Mouse (Mus musculus): ENCODE measurements around the gene Htr2c.

Gene Htr2c

DNA sequence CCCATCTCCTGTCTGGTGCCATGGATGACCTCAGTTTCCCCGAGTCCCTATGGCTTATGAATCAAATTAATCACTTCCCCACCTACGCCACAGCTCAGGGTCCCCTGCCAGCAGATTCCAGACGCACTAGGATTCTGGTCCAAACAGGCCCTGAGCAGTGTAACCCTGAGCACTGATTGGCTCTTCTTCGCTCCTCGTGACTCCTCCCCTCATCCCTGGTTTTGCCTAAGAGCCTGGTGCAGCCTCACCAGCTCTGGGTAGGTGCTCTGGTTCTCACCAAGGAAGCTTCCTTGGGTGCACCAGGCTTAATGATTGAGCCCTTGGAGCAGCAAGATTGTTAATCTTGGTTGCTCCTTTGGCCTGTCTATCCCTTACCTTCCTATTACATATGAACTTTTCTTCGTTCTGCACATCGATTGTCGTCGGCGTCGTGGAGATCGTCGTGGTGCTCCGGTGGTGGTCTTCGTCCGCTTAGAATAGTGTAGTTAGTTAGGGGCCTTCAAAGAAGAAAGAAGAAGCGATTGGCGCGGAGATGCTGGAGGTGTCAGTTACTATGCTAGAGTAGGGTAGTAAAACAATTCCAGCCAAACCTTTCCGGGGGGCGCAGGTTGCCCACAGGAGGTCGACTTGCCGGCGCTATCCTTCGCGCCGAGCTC lies at the start of gene Htr2c:
Htr2c (plus strand) TSS at position 256 of the 656 bp plus-strand sequence.
- DNase-seq (ENCODE audit: low spot score), result no peak

DNA sequence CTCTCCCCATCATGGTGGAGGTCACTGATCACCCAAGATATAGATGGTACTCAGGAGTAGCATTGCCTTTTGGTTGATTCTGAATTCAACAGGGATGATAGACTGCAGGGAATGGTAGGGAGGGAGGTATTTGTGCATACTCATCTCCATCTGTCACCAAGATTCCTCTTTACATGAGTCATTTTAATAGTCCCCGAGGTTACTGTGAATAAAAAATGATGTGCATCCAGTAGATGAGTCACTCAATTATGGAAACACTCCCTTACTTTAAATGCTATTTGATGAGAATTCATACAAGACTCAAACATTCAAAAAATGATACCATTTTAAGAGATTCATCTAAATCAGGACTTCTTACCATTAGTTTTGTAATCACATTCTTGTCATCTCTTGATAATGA lies 34.1 kb upstream of the Htr2c start:
- DNase-seq (ENCODE audit: low spot score), result no peak

DNA sequence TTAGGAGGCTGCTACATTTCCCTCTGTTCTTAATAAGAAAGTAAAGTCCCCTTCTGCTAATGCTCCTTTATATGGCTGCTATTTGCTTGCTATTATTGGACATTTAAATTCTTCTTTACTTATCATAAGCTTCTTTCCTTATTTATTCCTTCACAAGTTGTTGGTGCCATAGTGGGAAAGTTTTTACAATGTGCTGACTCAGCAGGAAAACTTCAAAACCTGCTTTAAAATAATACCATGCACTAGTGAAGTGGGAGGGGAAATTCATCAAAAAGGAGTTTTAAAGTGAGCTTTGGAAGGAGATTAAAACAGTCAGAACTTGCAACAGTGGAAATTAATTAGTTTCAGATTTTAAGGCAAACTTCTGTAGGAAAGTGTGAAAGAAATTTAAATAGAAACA lies 26.0 kb upstream of the Htr2c start:
- no peak for DNase-seq (ENCODE audit: low spot score)

DNA sequence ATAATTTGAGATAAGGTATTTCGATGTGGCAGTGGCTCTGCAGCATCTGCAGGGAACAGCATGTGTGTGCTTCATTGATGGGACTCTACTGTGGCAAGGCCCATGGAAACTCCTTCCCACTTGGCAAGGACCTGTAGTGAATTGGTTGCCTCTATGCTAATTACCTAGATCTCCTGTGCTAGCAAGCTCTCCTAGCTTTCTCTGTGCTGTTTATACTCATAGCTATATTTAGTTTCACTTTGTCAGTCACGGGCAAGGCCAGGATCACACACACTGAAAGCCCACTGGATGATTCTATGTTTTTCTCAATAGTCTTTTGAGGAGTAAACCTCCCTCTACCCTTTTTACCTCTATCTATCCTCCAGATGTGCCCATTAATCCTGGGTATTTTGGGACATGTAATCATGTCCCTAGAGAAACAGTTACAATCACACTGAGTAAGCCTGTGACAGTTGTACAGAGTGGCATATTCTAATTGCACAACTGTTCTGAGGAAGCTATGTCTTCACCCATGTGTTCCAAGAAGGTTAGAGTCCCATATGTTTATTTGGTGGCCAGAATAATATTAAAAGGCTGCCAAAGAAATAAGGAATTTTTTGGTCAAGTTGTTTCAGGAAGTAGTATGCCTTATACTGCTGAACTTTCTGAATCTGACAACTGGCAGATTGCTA lies 16.0 kb upstream of the Htr2c start:
- DNase-seq (ENCODE audit: low spot score), result no peak

DNA sequence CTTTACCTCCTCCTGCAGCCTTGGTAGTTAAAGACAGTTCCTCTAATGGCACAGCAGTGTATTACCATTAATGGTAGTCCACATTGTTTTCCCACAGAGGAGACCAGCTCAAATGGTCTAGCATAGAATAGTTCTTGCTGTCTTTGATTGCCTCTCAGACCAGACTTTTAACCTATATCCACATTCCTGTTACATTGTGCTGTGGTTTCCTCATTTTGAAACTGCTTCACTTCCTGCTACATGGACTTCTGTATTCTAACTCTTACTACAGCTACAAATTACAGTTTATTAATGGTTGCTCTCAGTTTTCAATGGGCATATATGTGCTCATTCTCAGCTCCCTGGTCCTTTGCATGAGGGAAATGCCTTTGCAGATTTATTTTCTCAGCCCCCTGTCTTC lies 15.3 kb upstream of the Htr2c start:
- no peak for DNase-seq (ENCODE audit: low spot score)

DNA sequence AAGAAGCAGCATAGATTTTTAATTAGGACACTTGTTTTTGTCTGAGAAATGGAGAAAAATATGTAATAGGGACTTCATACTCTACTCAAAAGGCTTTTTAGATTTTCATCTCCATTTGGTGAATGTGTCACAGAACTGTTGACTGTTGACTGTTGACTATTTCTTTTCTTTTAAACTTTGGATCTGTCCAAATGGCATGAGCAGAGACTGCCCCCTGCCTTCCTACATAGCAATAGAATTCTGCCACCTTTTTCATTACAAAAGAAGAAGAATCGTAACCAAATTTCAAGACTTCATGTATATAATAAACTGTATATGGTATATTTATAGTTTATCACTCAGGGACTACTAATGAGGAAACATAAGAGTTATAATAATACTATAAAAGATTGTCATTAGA lies 3.7 kb upstream of the Htr2c start:
- no peak for DNase-seq (ENCODE audit: low spot score)

DNA sequence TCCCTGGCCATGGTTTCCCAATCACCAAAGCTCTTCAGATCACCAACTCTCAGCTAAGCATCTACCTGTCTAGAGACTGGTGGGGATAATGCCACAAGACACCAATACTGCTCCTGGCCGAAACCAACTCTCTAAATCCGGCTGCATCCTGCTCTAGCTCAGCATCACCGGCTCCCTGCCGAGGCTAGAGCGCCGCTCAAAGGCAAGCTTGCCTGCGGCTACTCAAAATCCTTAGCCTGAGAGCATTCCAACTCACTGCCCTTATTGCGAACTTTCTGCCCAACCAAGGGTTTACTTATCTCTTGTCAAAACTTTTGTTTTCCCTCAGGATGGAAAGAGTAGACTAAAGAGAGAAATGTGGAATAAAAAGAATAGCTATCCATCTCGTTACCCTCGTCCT lies 2.4 kb upstream of the Htr2c start:
- no peak for DNase-seq (ENCODE audit: low spot score)

DNA sequence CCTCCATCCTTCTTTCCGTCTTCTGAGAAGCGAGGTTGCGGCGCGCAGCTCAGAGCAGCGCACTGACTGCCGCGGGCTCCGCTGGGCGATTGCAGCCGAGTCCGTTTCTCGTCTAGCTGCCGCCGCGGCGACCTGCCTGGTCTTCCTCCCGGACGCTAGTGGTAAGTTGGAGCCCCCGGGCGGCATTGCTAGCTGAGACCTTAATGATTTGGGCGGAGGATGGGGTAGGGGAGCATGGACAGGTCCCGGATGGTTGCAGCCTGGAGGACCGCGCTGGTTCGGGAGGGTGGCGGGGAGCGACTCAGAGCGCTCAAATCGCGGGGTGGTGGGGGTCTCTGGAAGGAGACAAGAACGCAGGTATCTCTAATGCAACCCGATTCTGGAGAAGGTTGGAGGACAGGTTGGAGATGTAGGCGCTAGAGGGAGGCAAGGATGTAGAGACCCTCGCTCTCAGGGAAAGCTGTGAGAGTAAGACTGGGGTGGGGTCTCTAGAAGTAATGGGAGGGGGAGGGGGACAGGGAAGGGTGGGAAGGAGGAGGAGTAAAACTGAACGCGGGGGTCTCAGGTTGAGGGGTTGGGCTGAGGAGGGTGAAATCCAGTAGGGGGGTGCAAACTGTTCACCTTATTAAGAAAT lies 718 bp downstream of the Htr2c start:
- DNase-seq (ENCODE audit: low spot score), result no peak

DNA sequence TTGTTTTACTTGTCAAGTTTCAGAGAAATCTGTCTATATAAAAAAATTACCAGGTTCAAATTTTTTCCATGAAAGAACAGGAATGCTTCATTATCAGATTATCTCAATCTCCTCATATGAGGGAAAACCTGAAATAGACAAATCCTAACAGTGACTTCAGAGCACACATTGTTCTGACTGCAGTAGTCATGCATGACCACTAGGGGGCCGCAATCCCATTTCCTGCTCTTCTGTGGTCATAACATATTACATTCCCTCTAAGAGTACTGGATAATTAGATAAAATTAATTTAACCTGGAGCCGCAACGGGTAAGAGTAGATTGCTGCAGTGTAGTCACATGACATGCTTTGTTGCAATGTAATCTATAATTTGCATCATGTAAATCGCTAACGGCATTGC lies 17.6 kb downstream of the Htr2c start:
- DNase-seq (ENCODE audit: low spot score), result no peak

DNA sequence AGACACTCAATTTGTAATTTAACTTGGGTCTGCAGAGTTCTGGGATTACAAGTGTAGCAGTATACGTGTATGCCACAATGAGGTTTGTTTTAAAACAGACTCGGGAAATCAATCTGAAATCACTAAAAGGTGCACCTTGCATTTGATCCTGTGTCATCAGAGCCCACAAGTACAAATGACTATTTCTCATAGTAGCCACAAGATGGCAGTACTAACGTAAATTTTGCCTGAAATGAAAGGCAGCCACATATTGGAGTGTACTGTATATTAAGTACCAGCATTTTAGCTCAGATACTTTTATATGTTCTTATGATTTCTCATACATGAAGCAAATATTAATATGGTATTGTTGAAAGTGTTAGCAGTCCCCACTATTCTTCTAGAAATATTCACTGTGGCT lies 93.4 kb downstream of the Htr2c start:
- DNase-seq (ENCODE audit: low spot score), result no peak

DNA sequence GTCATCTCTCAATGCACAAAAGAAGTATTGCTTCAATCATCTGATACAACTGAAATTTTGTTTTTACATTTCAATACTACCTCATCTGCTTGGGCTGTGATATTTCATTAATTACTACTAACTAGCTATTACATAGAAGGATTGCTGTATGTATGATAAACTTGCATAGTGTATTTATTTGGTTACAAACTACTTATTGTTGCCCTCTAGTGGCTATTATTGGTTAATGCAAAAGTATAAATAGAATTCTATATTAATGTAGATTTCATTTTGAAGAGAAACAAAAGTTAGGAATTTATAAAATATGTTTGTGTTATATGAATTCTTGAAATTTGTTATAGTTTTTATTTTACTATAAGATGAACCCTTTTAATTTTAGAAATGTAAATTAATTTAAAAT lies 109.3 kb downstream of the Htr2c start:
- no peak for DNase-seq (ENCODE audit: low spot score)

DNA sequence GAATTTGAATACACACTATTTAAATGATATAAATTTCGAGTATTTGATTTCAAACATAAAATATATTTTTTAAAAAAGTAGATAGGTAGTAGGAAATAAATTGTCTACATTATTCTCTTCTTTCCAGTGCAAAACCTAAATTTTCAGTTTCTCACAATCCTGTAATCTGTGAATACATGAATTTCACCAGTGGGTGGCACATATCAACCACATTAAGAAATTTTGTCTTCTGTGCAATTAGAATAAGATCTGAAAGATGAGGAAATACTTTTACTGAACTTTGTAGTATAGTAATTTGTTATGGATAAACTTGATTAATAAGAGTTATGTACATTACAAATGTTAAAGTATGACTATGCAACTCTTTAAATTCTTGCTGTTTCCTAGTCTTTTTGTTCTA lies 156.8 kb downstream of the Htr2c start:
- DNase-seq (ENCODE audit: low spot score), result no peak

DNA sequence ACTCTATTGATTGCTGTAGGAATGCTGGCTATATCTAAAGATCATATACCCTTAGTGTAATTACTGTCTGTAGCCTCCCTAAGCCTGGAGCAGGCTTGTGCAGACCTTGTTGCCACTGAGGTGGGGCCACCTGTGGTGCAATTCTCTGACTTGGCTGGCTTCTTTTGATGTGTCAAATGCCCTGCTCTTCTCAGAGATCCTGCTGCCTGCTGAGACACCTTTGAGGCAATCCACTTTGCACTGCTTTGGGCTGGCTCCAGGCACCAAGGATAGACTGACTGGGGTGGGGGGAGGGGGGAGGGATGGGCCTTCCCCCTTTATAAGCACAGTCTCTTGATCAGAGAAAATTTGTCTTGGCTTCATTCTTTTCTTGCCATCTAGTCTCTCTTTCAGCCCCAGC lies 252.9 kb downstream of the Htr2c start:
- no peak for DNase-seq (ENCODE audit: low spot score)

DNA sequence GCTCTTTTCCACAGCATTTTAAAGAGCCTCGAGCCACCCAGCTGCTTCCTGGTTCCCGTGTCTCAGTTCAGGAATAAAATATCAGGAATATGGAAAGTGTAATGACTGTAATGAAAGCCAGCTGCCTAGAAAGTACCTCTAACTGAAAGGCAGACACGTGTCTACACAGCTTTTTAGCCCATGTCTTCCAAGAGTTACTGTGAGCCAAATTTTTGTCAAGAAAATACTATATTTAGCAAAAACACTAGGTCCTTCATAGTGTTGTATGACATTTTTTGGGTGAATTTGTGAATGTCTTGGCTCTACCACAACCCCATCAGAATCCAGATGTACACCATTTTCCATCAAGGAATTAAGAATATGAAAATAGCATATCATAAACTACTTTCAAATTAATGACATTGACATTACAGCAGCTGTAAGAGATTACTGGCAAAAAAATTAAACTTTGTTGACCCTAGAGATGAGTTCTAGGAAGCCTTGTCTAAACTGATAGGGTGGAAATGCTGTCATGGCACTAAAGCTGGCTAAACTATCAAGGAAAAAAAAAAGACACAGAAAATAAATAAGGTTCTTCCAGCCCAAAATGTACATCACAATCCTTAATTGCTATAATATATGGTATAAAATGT lies 255.2 kb downstream of the Htr2c start:
- DNase-seq (ENCODE audit: low spot score), result no peak

DNA sequence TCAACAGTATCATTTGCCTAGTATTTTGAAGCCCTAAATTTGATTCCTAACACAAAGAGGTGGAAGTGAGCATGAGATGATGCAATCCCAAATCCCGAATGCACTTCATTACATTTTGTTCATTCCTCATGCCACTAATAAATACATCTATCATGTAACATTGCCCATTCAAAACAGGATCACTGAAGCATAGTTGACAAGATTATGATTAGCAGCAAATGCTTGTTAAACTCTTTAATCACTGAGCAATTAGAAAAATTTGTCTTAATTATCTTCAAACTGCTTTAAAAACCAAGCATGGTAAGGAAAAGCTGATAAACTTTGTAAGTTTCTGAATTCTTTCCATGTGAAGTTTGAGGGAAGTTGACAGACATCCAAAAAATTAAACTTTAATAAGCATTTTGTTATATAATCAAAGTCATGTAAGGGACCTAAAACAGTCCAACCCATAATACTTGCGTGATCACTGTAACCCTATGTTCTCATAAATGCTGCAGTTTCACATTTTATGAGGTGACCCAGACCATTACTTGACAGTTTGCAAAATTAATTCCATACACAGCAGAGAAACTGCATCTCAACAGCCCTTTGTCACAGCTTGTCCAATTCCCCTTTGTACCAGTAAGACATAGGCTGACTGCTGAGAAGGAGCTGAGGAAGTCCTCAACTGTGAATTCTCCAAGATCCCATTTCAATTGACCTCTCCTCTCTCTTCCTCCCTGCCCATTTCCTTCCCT lies 276.7 kb downstream of the Htr2c start:
- DNase-seq (ENCODE audit: low spot score), result no peak

All from ovary, adult 18-20 months (tissue).